Mouse (Mus musculus) adrenal gland, postnatal 14 days (tissue): ENCODE measurements at regions not wholly inside any gene's neighbourhood (a gene's known extent, or its start where the extent isn't known, plus 50 kb on each side); places are given as distances from the start of the nearest gene placed in this dataset.
A peak's percentile ranks its signal among the peaks of the same experiment; 100 is the strongest.
"Not testable (repeated sequence)": the region's sequence is repeated elsewhere in the genome, so short reads cannot be mapped to it uniquely, and the experiment has no call there.

Source experiments
- DNase-seq: peaks from one replicate; pipeline ENCODE4 v3.0.0; 2021; ENCODE audit warnings: mixed read lengths

GRCm38 (mm10) chr10:119146342-119146741 lies 93.5 kb downstream of the Cand1 start:
- peak; percentile 24 for DNase-seq

GRCm38 (mm10) chr10:119142866-119143265 lies 97.0 kb downstream of the Cand1 start:
- DNase-seq: no peak

- DNase-seq: no peak
Measured at GRCm38 (mm10) chr10:119142307-119142706, 97.5 kb downstream of the Cand1 start.

GRCm38 (mm10) chr10:119138237-119138636 lies 101.6 kb downstream of the Cand1 start:
- no peak for DNase-seq

- no peak for DNase-seq
Measured at GRCm38 (mm10) chr10:119135489-119135924, 104.3 kb downstream of the Cand1 start.

- DNase-seq: no peak
Measured at GRCm38 (mm10) chr10:119134797-119135488, 104.9 kb downstream of the Cand1 start.

GRCm38 (mm10) chr10:119131977-119132376 lies 107.9 kb downstream of the Cand1 start:
- DNase-seq: peak; percentile 11

GRCm38 (mm10) chr10:119130676-119131075 lies 109.2 kb downstream of the Cand1 start:
- no peak for DNase-seq

GRCm38 (mm10) chr10:119128035-119128434 lies 111.8 kb downstream of the Cand1 start:
- DNase-seq: no peak

- no peak for DNase-seq
Measured at GRCm38 (mm10) chr10:119123517-119123916, 116.3 kb downstream of the Cand1 start.

GRCm38 (mm10) chr10:119122347-119122746 lies 117.5 kb downstream of the Cand1 start:
- no peak for DNase-seq

GRCm38 (mm10) chr10:119121575-119121974 lies 118.3 kb downstream of the Cand1 start:
- no peak for DNase-seq

GRCm38 (mm10) chr10:119116843-119117390 lies 122.9 kb downstream of the Cand1 start:
- DNase-seq: no peak

- not testable (repeated sequence) for DNase-seq
Measured at GRCm38 (mm10) chr10:119115200-119115599, 124.7 kb downstream of the Cand1 start.

- no peak for DNase-seq
Measured at GRCm38 (mm10) chr10:119114653-119115052, 125.2 kb downstream of the Cand1 start.

GRCm38 (mm10) chr10:119111886-119112285 lies 128.0 kb downstream of the Cand1 start:
- DNase-seq: no peak

- no peak for DNase-seq
Measured at GRCm38 (mm10) chr10:119111409-119111808, 128.4 kb downstream of the Cand1 start.

GRCm38 (mm10) chr10:119110614-119111013 lies 129.2 kb downstream of the Cand1 start:
- DNase-seq: no peak

GRCm38 (mm10) chr10:119109207-119109606 lies 130.6 kb downstream of the Cand1 start:
- no peak for DNase-seq

- DNase-seq: no peak
Measured at GRCm38 (mm10) chr10:119107728-119108127, 132.1 kb downstream of the Cand1 start.

GRCm38 (mm10) chr10:119106105-119106504 lies 133.8 kb downstream of the Cand1 start:
- DNase-seq: no peak

GRCm38 (mm10) chr10:119105279-119105881 lies 134.5 kb downstream of the Cand1 start:
- DNase-seq: no peak

GRCm38 (mm10) chr10:119100511-119100910 lies 139.3 kb downstream of the Cand1 start:
- peak; percentile 23 for DNase-seq
